Mouse (Mus musculus): ENCODE results near the gene Rgs3. TPM values are rescaled to one million over a fixed set of nuclear protein-coding genes. Genes with fewer than 3 reads are reported as not detected.

Gene Rgs3
- 38.0 and 44.0 TPM in 2 replicates for polyA plus RNA-seq (2011; ENCODE audit: insufficient read length, low read depth, missing spikeins)

DNA sequence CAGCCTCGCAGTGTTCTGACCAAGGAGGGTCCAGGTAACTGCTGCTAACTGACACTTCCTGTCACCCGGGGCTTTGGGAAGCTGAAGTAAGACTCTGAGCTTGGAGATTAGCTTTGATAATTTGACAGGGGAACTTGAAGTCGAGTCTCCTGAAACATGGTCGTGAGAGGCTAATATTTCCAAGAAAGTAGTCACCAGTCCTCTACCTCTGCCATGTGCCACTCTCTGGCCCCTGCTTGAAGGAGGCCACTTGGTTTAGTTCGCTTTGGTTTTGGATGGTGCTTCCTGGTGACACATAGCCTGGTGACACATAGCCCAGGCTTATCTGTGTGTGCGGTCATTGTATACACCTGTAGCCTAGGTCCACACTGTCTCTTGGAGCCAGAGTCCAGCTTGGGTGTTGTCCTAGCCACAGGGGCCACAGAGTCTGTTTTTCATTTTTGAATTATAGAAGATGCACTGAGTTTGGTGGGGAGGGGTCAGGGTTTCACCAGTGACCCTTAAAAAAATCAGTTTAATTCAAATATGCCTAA, at the start of gene Rgs3:
Gene Rgs3 (plus strand): TSS at position 51 of the 533 bp plus-strand sequence.
- Histone ChIP-seq H3K4me3 (ENCODE audit: insufficient read depth, low read length) (no peak within 1 kb of the TSS), H3K4me1 (ENCODE audit: control insufficient read depth, insufficient read depth, low read length) (no peaks in the 10 kb centered on the region; the same call in 1 of the 2 replicates), H3K27ac (ENCODE audit: insufficient read depth, low read length) (no peak within 1 kb of the TSS)
- TF ChIP-seq POLR2A (IDR thresholded peaks at IDR 0.05; ENCODE audit: low read depth, low read length) (no peak), CTCF (IDR thresholded peaks at IDR 0.05; ENCODE audit: borderline replicate concordance, insufficient read depth, low read length) (no peak)

DNA sequence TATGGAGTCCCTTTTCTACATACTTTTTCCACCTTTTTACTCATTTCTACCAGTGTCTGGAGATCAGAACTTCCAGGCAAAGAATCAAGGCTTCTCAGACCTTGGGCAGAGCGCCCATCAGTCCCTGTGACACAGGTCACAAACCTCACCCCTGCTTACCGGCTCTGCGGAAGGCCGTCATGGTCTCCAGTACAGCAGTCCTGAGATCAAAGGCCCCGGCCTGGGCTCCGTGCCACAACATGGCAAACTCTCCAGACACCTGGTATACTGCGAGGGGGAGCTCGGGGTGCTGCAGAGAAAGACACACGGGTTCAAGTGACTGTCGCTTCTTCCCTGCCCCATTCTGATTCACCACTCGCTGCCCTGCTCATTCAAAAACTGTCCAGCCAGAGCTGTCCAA, 49.7 kb upstream of the Rgs3 start:
- Histone ChIP-seq H3K27ac (ENCODE audit: insufficient read depth, low read length) (no peak overlapping the region), H3K4me1 (ENCODE audit: control insufficient read depth, insufficient read depth, low read length) (no peaks in the 10 kb centered on the region), H3K4me3 (ENCODE audit: insufficient read depth, low read length) (no peak overlapping the region)
- no peak for TF ChIP-seq CTCF (IDR thresholded peaks at IDR 0.05; ENCODE audit: borderline replicate concordance, insufficient read depth, low read length)
- no peak for TF ChIP-seq POLR2A (IDR thresholded peaks at IDR 0.05; ENCODE audit: low read depth, low read length)

DNA sequence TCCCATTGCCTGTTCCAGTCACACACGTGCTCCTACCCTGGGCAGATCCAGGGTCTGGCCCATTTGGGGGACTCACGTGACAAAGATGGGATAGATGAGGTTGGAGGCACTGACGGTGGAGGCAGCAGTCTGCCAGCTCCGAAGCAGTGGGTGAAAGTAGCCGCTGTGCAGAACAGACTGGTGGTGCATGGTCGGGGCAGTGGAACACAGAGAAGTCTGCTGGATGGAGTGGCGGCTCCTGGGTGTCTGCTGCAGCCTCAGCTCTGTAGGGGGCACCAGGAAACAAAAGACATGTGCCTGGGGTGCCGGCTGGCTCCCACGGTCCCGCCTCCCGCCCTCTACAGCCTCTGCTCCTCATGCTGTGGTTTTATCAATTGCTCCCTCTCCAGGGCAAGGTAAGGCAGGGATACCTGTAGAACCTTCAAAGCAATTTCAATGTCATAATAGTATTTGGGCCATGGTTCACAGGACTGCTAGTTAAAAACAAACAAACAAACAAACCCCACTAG, 45.6 kb upstream of the Rgs3 start:
- H3K4me3 ChIP-seq (ENCODE audit: insufficient read depth, low read length) = no peak overlapping the region
- TF ChIP-seq CTCF (IDR thresholded peaks at IDR 0.05; ENCODE audit: borderline replicate concordance, insufficient read depth, low read length) (no peak), POLR2A (IDR thresholded peaks at IDR 0.05; ENCODE audit: low read depth, low read length) (no peak)
- H3K4me1 ChIP-seq (ENCODE audit: control insufficient read depth, insufficient read depth, low read length) = peaks cover 15% of the 10 kb centered on the region; the same call in 1 of the 2 replicates
- no peak overlapping the region for H3K27ac ChIP-seq (ENCODE audit: insufficient read depth, low read length)

DNA sequence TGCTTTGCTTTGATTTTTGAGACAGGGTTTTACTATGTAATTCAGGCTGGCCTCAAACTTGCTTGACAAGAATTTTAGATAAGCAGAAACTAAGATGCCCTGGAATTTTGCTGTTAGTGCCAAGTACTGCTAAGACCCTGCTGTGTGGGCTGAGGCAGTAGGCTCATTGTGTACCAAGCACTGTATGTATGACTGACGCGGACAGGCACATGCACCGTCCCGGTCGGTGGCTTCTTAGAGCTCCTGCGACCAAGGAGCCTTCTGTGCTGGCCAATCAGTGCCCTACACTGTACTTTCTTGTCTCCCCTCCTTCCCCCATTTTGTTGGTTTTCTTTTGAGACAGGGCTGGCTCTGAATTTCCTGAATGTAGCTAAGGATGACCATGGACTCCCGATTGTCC, 44.7 kb upstream of the Rgs3 start:
- Histone ChIP-seq H3K4me1 (ENCODE audit: control insufficient read depth, insufficient read depth, low read length) (peaks cover 15% of the 10 kb centered on the region; the same call in 1 of the 2 replicates), H3K27ac (ENCODE audit: insufficient read depth, low read length) (no peak overlapping the region), H3K4me3 (ENCODE audit: insufficient read depth, low read length) (no peak overlapping the region)
- TF ChIP-seq POLR2A (IDR thresholded peaks at IDR 0.05; ENCODE audit: low read depth, low read length) = no peak
- TF ChIP-seq CTCF (IDR thresholded peaks at IDR 0.05; ENCODE audit: borderline replicate concordance, insufficient read depth, low read length) = no peak

DNA sequence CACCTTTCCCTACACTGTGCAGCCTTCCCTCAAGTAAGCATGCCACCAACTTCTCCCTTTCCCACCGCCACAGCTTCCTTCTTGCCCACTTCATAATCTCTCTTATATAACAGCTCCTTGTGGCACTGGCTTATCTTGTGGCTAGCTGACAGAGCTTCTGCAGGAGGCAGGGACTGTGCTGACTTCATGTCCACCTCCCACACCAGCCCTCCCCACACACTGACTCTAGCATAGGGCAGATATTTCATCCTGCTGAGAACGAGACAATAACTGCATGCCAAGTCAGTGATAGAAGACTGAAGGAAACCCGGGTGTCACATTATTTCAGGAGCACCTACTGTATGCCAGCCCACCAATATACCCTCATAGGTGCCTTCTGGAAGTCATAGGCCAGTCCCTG, 44.2 kb upstream of the Rgs3 start:
- TF ChIP-seq POLR2A (IDR thresholded peaks at IDR 0.05; ENCODE audit: low read depth, low read length) (no peak), CTCF (IDR thresholded peaks at IDR 0.05; ENCODE audit: borderline replicate concordance, insufficient read depth, low read length) (no peak)
- no peak overlapping the region for H3K4me3 ChIP-seq (ENCODE audit: insufficient read depth, low read length)
- peaks cover 15% of the 10 kb centered on the region; the same call in 1 of the 2 replicates for H3K4me1 ChIP-seq (ENCODE audit: control insufficient read depth, insufficient read depth, low read length)
- no peak overlapping the region for H3K27ac ChIP-seq (ENCODE audit: insufficient read depth, low read length)

DNA sequence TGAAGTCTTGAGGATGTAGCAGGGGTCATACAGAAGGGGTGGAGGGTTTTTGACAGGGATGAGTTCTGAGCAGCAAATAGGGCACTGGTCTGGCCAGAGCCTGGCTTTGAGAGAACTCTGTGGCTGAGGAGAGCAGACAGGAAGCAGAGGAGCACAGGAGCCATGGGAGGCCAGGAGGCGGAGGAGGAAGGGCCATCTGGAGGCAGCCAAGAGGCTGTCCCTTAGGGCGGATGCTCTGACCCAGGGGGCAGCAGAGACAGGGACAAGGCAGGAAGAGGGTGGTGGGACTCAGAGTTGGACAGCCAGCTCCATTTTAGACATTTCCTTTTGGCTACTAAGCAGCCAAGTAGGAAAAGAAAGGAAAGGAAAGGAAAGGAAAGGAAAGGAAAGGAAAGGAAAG, 43.6 kb upstream of the Rgs3 start:
- no peak overlapping the region for H3K4me3 ChIP-seq (ENCODE audit: insufficient read depth, low read length)
- H3K4me1 ChIP-seq (ENCODE audit: control insufficient read depth, insufficient read depth, low read length) = peaks cover 15% of the 10 kb centered on the region; the same call in 1 of the 2 replicates
- TF ChIP-seq POLR2A (IDR thresholded peaks at IDR 0.05; ENCODE audit: low read depth, low read length) (no peak), CTCF (IDR thresholded peaks at IDR 0.05; ENCODE audit: borderline replicate concordance, insufficient read depth, low read length) (no peak)
- no peak overlapping the region for H3K27ac ChIP-seq (ENCODE audit: insufficient read depth, low read length)

DNA sequence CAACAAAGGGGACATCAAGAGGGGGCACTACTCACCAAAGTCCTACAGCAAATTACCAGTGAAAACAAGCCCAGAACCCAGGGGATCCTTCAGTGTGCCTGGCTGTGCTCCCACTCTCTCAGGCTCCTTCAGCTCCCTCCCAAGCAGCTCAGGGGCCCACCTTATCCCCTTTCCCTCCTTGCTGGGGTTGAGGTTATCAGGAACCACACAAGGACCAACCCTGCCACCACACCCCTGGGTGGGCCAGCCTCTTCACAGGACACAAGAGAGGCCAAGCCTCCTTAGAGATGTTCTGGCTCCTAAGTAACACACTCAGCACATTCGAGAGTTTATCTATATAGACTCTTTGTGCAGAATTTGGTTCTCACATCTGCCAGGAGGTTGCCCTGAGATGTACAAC, 43.1 kb upstream of the Rgs3 start:
- TF ChIP-seq POLR2A (IDR thresholded peaks at IDR 0.05; ENCODE audit: low read depth, low read length) = no peak
- no peak for TF ChIP-seq CTCF (IDR thresholded peaks at IDR 0.05; ENCODE audit: borderline replicate concordance, insufficient read depth, low read length)
- no peak overlapping the region for H3K27ac ChIP-seq (ENCODE audit: insufficient read depth, low read length)
- H3K4me1 ChIP-seq (ENCODE audit: control insufficient read depth, insufficient read depth, low read length) = peaks cover 15% of the 10 kb centered on the region; the same call in 1 of the 2 replicates
- H3K4me3 ChIP-seq (ENCODE audit: insufficient read depth, low read length) = no peak overlapping the region

DNA sequence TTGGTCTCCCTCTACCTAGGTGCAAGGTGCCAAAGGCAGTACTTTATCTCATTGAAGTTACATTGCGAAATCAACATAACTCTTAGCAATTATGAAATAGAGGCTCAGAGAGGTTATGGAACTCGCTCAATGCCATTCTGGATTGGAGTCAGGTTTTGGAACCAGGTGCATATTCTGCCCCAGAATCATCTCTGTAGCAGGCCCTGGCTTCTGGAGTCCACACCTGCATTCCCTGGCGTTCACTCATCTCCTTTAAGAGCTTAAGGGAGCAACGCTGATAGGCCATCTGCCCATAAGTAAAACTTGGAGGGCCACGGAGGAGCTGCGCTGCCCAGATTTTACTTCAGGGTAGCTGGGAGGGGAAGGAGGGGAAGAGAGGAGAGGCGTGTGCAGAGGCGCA, 42.6 kb upstream of the Rgs3 start:
- TF ChIP-seq POLR2A (IDR thresholded peaks at IDR 0.05; ENCODE audit: low read depth, low read length) (no peak), CTCF (IDR thresholded peaks at IDR 0.05; ENCODE audit: borderline replicate concordance, insufficient read depth, low read length) (no peak)
- Histone ChIP-seq H3K27ac (ENCODE audit: insufficient read depth, low read length) (no peak overlapping the region), H3K4me1 (ENCODE audit: control insufficient read depth, insufficient read depth, low read length) (peaks cover 15% of the 10 kb centered on the region; the same call in 1 of the 2 replicates), H3K4me3 (ENCODE audit: insufficient read depth, low read length) (no peak overlapping the region)

DNA sequence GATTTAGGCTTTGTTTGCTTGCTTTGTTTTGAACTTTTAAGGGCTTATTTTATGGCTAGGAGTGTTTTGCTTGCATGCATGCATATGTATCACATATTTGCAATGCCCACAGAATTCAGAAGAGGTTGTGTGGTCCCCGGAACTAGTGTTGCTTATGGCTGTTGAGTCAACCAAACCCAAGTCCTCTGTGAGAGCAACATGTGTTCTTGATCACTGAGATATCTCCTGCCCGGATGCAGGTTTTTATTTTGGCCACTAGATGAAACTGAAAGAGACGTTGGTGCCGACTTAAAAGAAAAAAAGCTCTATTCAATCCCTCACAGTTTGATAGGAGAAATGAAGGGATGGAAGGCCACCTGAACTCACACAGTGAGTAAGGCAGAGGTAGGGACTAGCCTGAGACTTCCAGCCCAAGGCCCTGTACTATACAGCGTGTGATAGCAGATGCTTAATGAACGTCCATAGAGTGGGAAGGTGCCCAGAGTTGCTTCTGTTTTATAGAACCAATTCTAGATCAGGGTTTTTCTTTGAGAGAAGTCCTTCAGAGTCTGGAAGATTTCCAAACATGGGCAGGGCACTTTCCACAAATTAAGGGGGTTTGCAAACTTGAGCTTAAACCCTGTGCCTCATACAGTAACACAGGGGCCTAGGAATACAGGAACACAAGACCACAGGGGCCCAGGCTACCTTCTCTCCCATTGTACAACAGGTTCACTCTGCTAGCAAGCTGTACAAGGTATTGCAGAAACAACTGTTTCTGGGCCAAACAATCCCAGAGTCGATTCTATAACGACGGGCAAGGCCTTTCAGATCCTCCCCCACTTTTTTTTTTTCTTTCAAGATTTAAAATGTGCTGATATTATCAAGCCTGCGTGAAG, 41.9 kb upstream of the Rgs3 start:
- peaks cover 15% of the 10 kb centered on the region; the same call in 1 of the 2 replicates for H3K4me1 ChIP-seq (ENCODE audit: control insufficient read depth, insufficient read depth, low read length)
- no peak overlapping the region for H3K4me3 ChIP-seq (ENCODE audit: insufficient read depth, low read length)
- H3K27ac ChIP-seq (ENCODE audit: insufficient read depth, low read length) = no peak overlapping the region
- TF ChIP-seq POLR2A (IDR thresholded peaks at IDR 0.05; ENCODE audit: low read depth, low read length) = no peak
- TF ChIP-seq CTCF (IDR thresholded peaks at IDR 0.05; ENCODE audit: borderline replicate concordance, insufficient read depth, low read length) = no peak
